Mouse (Mus musculus): Measurements from ENCODE around the gene Mindy1. TPM values are rescaled to one million over a fixed set of nuclear protein-coding genes. Genes with fewer than 3 reads are reported as not detected.
A peak's percentile ranks its signal among the peaks of the same experiment; 100 is the strongest.

Mindy1 gene
- polyA plus RNA-seq, 1 experiment from 2014 or later = 37.2 TPM

DNA sequence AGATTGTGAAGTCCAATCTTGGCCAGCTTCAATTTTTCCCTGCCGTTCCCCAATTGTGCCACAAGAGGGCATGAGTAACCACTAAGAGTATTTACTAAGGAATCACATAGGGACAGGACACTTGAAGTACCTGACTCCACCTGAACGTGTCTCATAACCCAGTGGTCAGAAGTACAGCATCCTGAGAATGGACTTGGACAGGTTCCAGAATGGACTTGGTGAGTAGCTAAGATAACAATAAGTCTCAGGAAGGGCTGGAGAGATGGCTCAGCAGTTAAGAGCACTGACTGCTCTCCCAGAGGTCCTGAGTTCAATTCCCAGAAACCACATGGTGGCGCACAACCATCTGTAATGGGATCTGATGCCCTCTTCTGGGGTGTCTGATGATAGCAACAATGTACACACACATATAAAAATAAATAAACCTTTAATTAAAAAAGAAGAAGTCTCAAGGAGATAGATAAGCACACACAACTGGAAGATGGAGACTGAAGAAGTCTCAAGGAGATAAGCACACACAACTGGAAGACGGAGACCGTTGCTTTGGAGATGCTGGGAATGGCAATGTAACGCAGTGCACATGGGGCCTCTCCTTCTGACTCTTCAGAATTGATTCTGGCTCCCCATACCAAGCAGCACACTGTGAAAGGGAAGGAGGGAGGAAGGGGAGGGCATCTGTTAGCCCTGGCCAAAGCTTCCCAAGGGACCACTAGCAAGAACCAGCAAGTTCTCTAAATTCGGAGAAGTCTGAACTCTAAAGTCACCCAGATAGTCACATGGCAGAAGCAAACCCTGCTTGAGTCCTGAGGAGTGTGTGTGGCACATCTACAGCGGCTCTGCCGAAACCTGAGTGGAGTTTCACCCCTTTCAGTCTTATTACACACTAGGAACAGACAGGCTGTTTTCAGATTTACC, 30.1 kb downstream of the Mindy1 start:
- Histone ChIP-seq H3K4me3 (ENCODE audit: low read depth, low read length) (no peak overlapping the region), H3K27me3 (ENCODE audit: control insufficient read depth, insufficient read depth, low read length) (no peaks in the 10 kb centered on the region), H3K9ac (replicated peaks; ENCODE audit: low read depth, low read length) (no peak overlapping the region), H3K4me2 (ENCODE audit: low read depth, low read length) (no peak overlapping the region), H3K4me1 (ENCODE audit: control insufficient read depth, insufficient read depth, low read length) (peaks cover 4% of the 10 kb centered on the region; the same call in 1 of the 2 replicates), H3K27ac (ENCODE audit: low read depth, low read length) (no peak overlapping the region), H3K36me3 (ENCODE audit: control insufficient read depth, insufficient read depth, low read length) (no peaks in the 10 kb centered on the region), H3K9me3 (ENCODE audit: control insufficient read depth, low read length) (no peaks in the 10 kb centered on the region)
- WGBS = 66% methylated on average over 9 of the region's 9 CpGs
- ATAC-seq (ENCODE audit: low read depth) = no peak

DNA sequence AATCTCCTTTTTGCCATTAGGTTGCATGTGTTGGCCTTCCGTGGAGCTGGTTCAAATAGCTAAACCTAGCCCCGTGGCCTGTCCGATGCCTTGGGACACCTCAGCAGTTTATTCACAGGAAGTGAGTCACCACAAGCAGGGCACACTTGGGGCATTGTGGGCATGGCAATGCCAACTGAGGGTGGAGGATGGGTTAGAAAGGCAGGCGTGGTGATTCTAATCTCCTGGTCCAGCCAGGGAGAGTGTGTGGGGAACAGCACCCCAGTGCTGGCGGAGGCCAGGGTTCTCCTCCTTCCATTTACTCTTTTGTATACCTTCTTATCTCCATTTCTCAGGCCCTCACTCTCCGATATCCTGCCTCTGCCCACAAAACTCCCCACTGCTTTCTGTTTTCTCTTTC, 31.5 kb downstream of the Mindy1 start:
- H3K36me3 ChIP-seq (ENCODE audit: control insufficient read depth, insufficient read depth, low read length) = no peaks in the 10 kb centered on the region
- 81% methylated on average over 6 of the region's 6 CpGs for WGBS
- no peak for ATAC-seq (ENCODE audit: low read depth)
- H3K9me3 ChIP-seq (ENCODE audit: control insufficient read depth, low read length) = no peaks in the 10 kb centered on the region
- H3K27ac ChIP-seq (ENCODE audit: low read depth, low read length) = no peak overlapping the region
- H3K4me3 ChIP-seq (ENCODE audit: low read depth, low read length) = no peak overlapping the region
- H3K4me2 ChIP-seq (ENCODE audit: low read depth, low read length) = no peak overlapping the region
- H3K27me3 ChIP-seq (ENCODE audit: control insufficient read depth, insufficient read depth, low read length) = no peaks in the 10 kb centered on the region
- H3K9ac ChIP-seq (replicated peaks; ENCODE audit: low read depth, low read length) = no peak overlapping the region
- peaks cover 12% of the 10 kb centered on the region; the same call in 1 of the 2 replicates for H3K4me1 ChIP-seq (ENCODE audit: control insufficient read depth, insufficient read depth, low read length)

- 39% methylated on average over 7 of the region's 7 CpGs for WGBS
- Histone ChIP-seq H3K36me3 (ENCODE audit: control insufficient read depth, insufficient read depth, low read length) (no peaks in the 10 kb centered on the region), H3K4me1 (ENCODE audit: control insufficient read depth, insufficient read depth, low read length) (peaks cover 12% of the 10 kb centered on the region; the same call in 1 of the 2 replicates), H3K4me2 (ENCODE audit: low read depth, low read length) (no peak overlapping the region), H3K27ac (ENCODE audit: low read depth, low read length) (no peak overlapping the region), H3K9me3 (ENCODE audit: control insufficient read depth, low read length) (no peaks in the 10 kb centered on the region), H3K27me3 (ENCODE audit: control insufficient read depth, insufficient read depth, low read length) (no peaks in the 10 kb centered on the region), H3K9ac (replicated peaks; ENCODE audit: low read depth, low read length) (no peak overlapping the region), H3K4me3 (ENCODE audit: low read depth, low read length) (no peak overlapping the region)
- no peak for ATAC-seq (ENCODE audit: low read depth)
These were observed 32.3 kb downstream of the Mindy1 start for GRCm38 (mm10) chr3:95313476-95313875.

- ATAC-seq (ENCODE audit: low read depth) = no peak
- Histone ChIP-seq H3K27me3 (ENCODE audit: control insufficient read depth, insufficient read depth, low read length) (no peaks in the 10 kb centered on the region), H3K36me3 (ENCODE audit: control insufficient read depth, insufficient read depth, low read length) (no peaks in the 10 kb centered on the region), H3K27ac (ENCODE audit: low read depth, low read length) (no peak overlapping the region), H3K9ac (replicated peaks; ENCODE audit: low read depth, low read length) (no peak overlapping the region), H3K4me3 (ENCODE audit: low read depth, low read length) (no peak overlapping the region), H3K9me3 (ENCODE audit: control insufficient read depth, low read length) (no peaks in the 10 kb centered on the region), H3K4me2 (ENCODE audit: low read depth, low read length) (no peak overlapping the region; the same call in 1 of the 2 replicates), H3K4me1 (ENCODE audit: control insufficient read depth, insufficient read depth, low read length) (peaks cover 12% of the 10 kb centered on the region; the same call in 1 of the 2 replicates)
- 74% methylated on average over 6 of the region's 6 CpGs for WGBS
These were observed 32.9 kb downstream of the Mindy1 start for GRCm38 (mm10) chr3:95314075-95314474.

GRCm38 (mm10) chr3:95314486-95315093, 33.4 kb downstream of the Mindy1 start, which contains the start of gene Cers2:
Cers2 (plus strand) TSS chr3:95314791.
- Histone ChIP-seq H3K9ac (replicated peaks; ENCODE audit: low read depth, low read length) (peak within 1 kb of the TSS; percentile 99), H3K27ac (ENCODE audit: low read depth, low read length) (peak within 1 kb of the TSS; percentile 85), H3K27me3 (ENCODE audit: control insufficient read depth, insufficient read depth, low read length) (no peaks in the 10 kb centered on the region), H3K9me3 (ENCODE audit: control insufficient read depth, low read length) (no peaks in the 10 kb centered on the region), H3K4me3 (ENCODE audit: low read depth, low read length) (peak within 1 kb of the TSS; percentile 90), H3K4me2 (ENCODE audit: low read depth, low read length) (peak within 1 kb of the TSS; percentile 43), H3K4me1 (ENCODE audit: control insufficient read depth, insufficient read depth, low read length) (peaks cover 12% of the 10 kb centered on the region; the same call in 1 of the 2 replicates), H3K36me3 (ENCODE audit: control insufficient read depth, insufficient read depth, low read length) (no peaks in the 10 kb centered on the region)
- WGBS = 2% methylated on average over 26 of the region's 27 CpGs
- peak; percentile 39; the same call in 1 of the 2 replicates for ATAC-seq (ENCODE audit: low read depth)

GRCm38 (mm10) chr3:95315094-95315843, 34.1 kb downstream of the Mindy1 start:
- under 1% methylated on average over 66 of the region's 71 CpGs for WGBS
- H3K27ac ChIP-seq (ENCODE audit: low read depth, low read length) = peak overlapping the region; percentile 85
- H3K4me3 ChIP-seq (ENCODE audit: low read depth, low read length) = peak overlapping the region; percentile 90
- H3K27me3 ChIP-seq (ENCODE audit: control insufficient read depth, insufficient read depth, low read length) = no peaks in the 10 kb centered on the region
- peak overlapping the region; percentile 99 for H3K9ac ChIP-seq (replicated peaks; ENCODE audit: low read depth, low read length)
- ATAC-seq (ENCODE audit: low read depth) = peak; percentile 91
- no peaks in the 10 kb centered on the region for H3K9me3 ChIP-seq (ENCODE audit: control insufficient read depth, low read length)
- peak overlapping the region; percentile 43 for H3K4me2 ChIP-seq (ENCODE audit: low read depth, low read length)
- peaks cover 3% of the 10 kb centered on the region for H3K36me3 ChIP-seq (ENCODE audit: control insufficient read depth, insufficient read depth, low read length)
- peaks cover 12% of the 10 kb centered on the region; the same call in 1 of the 2 replicates for H3K4me1 ChIP-seq (ENCODE audit: control insufficient read depth, insufficient read depth, low read length)

DNA sequence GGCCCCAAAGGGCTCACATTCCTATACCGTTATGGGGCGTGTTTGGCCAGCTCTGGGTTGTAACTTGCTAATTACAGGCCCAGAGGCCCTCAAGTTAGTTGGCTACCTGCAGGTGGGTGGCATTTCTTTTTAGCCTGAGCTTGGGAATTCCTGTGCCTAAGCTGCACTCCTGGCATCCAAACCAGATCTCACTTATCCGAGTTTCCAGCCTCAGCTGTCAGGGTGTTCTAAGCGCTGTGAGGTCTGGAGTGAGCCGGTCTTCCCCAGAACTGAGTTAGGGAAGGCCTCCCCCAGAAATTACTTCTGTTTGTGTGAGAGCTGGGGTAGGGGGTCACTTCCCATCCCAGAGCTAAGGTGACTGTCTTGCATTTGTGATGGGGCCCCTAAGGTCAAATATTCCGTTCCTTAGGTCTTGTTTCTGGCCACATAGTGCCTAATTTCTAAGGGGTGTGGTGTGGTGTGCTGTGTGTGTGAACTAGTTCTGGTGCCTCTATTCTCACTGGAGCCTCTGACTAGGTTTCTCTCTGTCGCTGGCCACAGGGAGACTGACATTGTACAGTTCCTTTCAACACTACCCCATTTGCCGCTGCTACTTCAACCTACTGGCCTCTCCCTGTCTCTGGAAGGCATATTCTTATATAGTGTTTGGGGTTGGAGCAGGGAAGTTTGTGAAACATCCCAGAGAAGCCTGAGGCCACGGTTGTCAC, 34.9 kb downstream of the Mindy1 start:
- peaks cover 8% of the 10 kb centered on the region for H3K36me3 ChIP-seq (ENCODE audit: control insufficient read depth, insufficient read depth, low read length)
- no peak for ATAC-seq (ENCODE audit: low read depth)
- peak overlapping the region; percentile 85 for H3K27ac ChIP-seq (ENCODE audit: low read depth, low read length)
- 15% methylated on average over 9 of the region's 9 CpGs for WGBS
- no peaks in the 10 kb centered on the region for H3K27me3 ChIP-seq (ENCODE audit: control insufficient read depth, insufficient read depth, low read length)
- H3K9me3 ChIP-seq (ENCODE audit: control insufficient read depth, low read length) = no peaks in the 10 kb centered on the region
- peak overlapping the region; percentile 90 for H3K4me3 ChIP-seq (ENCODE audit: low read depth, low read length)
- H3K4me1 ChIP-seq (ENCODE audit: control insufficient read depth, insufficient read depth, low read length) = peaks cover 12% of the 10 kb centered on the region; the same call in 1 of the 2 replicates
- peak overlapping the region; percentile 43 for H3K4me2 ChIP-seq (ENCODE audit: low read depth, low read length)
- peak overlapping the region; percentile 99 for H3K9ac ChIP-seq (replicated peaks; ENCODE audit: low read depth, low read length)

GRCm38 (mm10) chr3:95317414-95318080, 36.4 kb downstream of the Mindy1 start:
- H3K27me3 ChIP-seq (ENCODE audit: control insufficient read depth, insufficient read depth, low read length) = no peaks in the 10 kb centered on the region
- H3K4me3 ChIP-seq (ENCODE audit: low read depth, low read length) = no peak overlapping the region
- peaks cover 24% of the 10 kb centered on the region for H3K36me3 ChIP-seq (ENCODE audit: control insufficient read depth, insufficient read depth, low read length)
- H3K4me2 ChIP-seq (ENCODE audit: low read depth, low read length) = no peak overlapping the region
- no peak overlapping the region for H3K9ac ChIP-seq (replicated peaks; ENCODE audit: low read depth, low read length)
- no peaks in the 10 kb centered on the region for H3K9me3 ChIP-seq (ENCODE audit: control insufficient read depth, low read length)
- no peak overlapping the region for H3K27ac ChIP-seq (ENCODE audit: low read depth, low read length)
- H3K4me1 ChIP-seq (ENCODE audit: control insufficient read depth, insufficient read depth, low read length) = peaks cover 12% of the 10 kb centered on the region; the same call in 1 of the 2 replicates
- 27% methylated on average over 12 of the region's 12 CpGs for WGBS
- ATAC-seq (ENCODE audit: low read depth) = peak; percentile 29; the same call in 1 of the 2 replicates

All from neural tube, embryonic 14.5 days (tissue).